Mouse (Mus musculus): ENCODE measurements around the gene Mgst3. TPM values are rescaled to one million over a fixed set of nuclear protein-coding genes. Genes with fewer than 3 reads are reported as not detected.

The Mgst3 gene
- polyA plus RNA-seq (2012; rRNA removed): 201 and 240 TPM in 2 replicates

DNA sequence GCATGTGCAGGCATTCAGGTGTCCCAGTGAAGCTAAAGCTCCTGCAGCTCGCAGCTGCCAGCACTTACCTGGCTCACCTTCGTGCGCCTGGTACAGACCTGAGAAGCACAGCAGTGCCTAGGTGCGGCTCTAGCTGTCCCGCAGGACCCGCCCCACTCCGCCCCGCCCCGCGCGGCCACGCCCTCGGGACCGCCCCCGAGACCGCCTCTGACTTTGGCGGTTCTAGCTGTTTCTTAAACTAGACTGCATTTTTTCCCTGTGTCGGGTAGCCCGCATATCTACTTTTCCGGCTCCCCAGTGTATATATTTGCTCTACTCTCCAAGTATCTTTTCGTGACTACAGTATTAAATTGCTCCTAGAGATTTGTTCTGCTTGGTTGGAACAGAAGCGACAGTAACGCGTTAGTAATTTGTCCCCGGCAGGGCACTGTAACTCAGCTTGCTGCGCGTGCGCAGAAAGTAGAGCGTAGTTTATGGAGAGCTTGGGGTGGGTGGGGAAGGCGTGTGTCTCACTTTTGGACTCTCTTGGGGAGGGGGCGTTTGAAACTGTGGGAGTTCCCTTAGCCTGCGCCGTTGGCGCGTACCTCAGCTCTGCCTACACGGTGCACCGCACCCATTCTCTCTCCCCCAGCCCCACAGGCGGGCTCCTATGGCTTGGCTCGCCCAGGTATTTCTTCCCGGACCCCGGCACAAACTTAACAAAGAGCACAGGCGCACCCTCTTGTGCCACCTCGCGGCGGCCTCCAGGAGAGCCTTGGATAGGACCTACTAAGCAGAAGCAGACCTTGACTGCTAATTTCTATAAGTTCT is at the start of gene Mgst3:
Gene Mgst3, minus strand, starts transcription at position 159 of the 810 bp plus-strand sequence.

DNA sequence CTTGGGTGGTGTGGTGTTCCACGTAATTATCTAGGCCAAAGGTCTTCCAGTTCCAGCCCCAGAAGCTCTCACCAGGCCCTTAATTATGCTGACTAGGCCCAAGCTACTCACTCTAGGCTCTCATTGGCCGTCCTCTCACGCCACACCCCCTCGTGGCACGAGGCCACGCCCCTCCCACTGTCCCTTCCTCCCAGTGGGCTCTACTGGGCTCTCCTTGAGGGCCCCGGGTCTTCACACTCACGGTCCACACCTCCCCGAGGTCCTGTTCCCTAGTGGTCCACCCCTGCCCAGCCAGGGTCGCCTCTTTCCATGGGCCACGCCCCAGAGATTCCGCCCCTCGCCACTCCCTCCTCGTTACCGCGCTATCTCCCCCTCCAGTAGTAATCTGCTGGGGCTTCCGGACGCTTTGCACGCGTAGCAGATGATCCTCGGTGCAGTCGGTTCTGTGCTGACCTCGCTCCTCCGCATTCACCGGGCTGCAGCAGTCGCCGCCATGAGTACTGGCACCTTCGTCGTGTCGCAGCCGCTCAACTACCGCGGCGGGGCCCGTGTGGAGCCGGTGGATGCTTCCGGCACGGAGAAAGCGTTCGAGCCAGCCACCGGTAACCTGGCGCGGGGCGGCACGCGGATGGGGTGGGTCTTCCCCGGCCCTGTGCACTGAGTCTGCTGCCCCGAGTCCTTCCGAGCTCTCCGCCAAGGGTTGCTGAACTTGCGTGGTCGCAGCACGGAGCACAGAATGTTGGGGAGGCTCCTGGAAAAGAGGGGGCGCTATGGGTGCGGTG is 43.6 kb downstream of the Mgst3 start, which contains the start of gene Aldh9a1:
Gene Aldh9a1, plus strand, starts transcription at position 177 of the 782 bp plus-strand sequence.

Other genes starting within 250 kb of the Mgst3 start
- gene Uck2, start 108.5 kb downstream of the Mgst3 start, polyA plus RNA-seq (2012; rRNA removed): 30.6 and 36.0 TPM in 2 replicates
- gene Tmco1, start 85.5 kb downstream of the Mgst3 start, polyA plus RNA-seq (2012; rRNA removed): 63.8 and 66.6 TPM in 2 replicates
- 40.0 and 42.6 TPM in 2 replicates for gene Aldh9a1, start 43.9 kb downstream of the Mgst3 start, polyA plus RNA-seq (2012; rRNA removed)
- gene Lrrc52, start 72.9 kb upstream of the Mgst3 start, polyA plus RNA-seq (2012; rRNA removed): 0.04 TPM in 1 of 2 replicates, not detected in the other
- 28.5 and 44.9 TPM in 2 replicates for gene Rxrg, start 204.5 kb upstream of the Mgst3 start, polyA plus RNA-seq (2012; rRNA removed)

All from central nervous system, embryonic 18 days (tissue).